Mouse (Mus musculus) hindlimb bud, embryonic 11.5 days (tissue): ENCODE measurements around the gene Spag7.

ENCODE experiments used
- DNase-seq: peaks from one replicate; pipeline ENCODE4 v3.0.0-alpha.2; 2012; ENCODE audit warnings: low read depth, low spot score; ENCODE audit errors: extremely low spot score

Gene Spag7

DNA sequence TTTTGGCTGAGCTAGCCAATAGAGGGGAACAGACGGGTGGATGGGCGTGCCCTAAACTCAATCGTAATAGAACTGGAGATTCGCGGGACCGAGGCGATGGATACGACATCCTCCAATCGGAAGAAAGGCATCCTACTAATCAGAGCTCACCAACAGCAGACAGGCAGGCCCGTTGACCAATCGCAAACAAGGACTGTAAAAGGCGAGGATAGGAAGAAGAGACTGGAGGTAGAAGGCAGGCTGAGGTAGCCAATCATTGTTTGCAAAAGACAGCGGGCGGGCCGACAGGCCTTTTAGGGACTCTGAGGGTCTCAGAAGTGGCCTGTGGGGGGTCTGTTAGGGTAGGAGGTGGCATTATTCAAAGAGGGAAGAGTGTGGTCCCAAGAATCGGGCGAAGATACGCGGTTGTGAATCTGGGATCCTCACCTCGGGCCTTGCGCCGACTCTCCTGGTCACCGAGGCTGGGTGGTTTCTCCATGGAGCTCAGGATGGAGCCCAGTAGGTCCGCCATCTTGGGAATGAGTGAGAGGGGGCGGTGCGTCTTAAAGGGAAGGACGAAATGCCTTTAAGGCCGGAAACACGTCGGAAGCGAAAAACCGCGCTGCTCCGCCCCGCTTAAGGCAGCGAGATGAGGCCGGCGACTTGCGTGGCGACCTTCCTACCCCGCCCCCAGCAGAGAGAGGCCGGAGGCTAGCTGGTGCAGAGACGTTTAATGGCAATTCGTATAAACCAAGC is at the start of gene Spag7:
Gene Spag7 (minus strand): TSS at position 646 of the 735 bp plus-strand sequence.
- DNase-seq, result peak; percentile 98

GRCm38 (mm10) chr11:70718481-70718880 is 49.3 kb upstream of the Spag7 start:
- DNase-seq, result no peak

- no peak for DNase-seq
Measured at GRCm38 (mm10) chr11:70715832-70716231, 46.6 kb upstream of the Spag7 start.

GRCm38 (mm10) chr11:70713222-70713621 is 44.0 kb upstream of the Spag7 start:
- no peak for DNase-seq

- DNase-seq, result no peak
Measured at GRCm38 (mm10) chr11:70711026-70711425, 41.8 kb upstream of the Spag7 start.

DNA sequence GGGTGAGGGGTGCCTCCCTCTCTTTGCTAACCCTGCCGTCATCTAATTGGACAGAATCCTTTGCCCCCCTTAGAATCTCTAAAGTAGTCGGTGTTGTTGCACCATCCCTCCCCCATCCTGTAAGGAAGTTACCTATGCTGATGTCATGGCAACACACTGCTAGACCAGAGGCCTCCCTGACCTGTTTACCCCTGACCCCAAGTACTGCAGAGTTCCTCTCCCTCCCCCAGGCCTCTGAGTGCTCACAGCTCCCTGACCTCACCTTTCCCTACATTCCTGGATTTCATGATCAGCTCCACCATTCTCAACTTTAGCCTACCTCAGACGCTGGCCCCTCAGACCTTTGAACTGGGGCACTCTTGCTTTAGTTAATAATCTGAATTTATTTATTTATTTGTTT is 36.9 kb upstream of the Spag7 start:
- no peak for DNase-seq

DNA sequence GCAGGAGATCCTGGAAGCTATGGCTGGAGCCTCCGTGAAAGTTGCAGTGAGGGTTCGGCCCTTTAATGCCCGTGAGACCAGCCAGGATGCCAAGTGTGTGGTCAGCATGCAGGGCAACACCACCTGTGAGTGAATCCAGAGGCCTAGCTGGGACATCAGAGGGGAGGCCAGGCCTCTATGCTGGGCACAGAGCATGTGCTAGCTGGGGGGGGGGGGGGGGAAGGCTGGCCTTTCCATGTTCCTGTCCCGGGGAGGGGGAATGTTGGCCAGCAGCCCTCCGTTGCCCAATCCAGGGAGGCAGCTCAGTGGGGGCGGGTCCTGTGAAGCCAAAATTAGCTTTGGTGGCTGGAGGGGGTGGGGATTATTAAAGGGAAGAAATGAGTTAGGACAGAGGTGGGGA is 33.6 kb upstream of the Spag7 start:
- DNase-seq, result no peak

DNA sequence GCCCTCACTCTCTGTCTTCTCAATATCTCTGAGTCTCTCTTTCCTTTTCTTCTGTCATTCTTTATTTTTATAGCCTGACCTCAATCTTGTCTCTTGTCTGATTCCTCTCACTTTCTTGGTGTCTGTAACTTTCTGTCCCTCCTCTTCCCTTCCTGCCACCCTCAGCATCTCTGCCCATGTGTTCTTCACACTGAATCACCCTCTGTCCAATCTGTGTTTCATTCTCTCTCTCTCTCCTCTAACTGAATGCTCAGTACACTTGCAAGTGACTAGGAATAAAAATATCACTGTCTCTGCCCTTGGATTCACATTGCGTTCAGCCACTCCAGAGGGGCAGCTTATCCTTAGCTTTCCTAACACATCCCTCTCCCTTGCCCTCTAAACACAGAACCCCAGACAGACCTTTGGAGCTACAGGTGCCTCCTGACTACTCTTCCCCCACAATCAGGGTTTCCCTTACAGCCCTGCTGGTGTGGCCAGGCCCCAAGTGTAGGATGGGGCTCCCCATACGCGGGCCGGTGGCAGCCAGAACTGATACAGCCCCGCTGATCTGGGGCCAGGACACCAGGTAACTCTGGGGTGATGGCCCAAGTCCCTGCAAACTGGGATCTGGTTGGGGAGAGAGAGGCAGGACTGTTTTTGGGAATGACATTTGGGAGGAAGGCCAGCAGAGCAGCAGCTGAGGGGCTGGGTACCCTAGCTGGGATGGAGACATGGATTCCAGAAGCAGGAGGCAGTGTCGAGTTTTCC is 32.9 kb upstream of the Spag7 start:
- DNase-seq, result no peak

- DNase-seq, result no peak
Measured at GRCm38 (mm10) chr11:70701221-70701955, 32.2 kb upstream of the Spag7 start.

- DNase-seq, result no peak
Measured at GRCm38 (mm10) chr11:70700613-70701012, 31.4 kb upstream of the Spag7 start.

DNA sequence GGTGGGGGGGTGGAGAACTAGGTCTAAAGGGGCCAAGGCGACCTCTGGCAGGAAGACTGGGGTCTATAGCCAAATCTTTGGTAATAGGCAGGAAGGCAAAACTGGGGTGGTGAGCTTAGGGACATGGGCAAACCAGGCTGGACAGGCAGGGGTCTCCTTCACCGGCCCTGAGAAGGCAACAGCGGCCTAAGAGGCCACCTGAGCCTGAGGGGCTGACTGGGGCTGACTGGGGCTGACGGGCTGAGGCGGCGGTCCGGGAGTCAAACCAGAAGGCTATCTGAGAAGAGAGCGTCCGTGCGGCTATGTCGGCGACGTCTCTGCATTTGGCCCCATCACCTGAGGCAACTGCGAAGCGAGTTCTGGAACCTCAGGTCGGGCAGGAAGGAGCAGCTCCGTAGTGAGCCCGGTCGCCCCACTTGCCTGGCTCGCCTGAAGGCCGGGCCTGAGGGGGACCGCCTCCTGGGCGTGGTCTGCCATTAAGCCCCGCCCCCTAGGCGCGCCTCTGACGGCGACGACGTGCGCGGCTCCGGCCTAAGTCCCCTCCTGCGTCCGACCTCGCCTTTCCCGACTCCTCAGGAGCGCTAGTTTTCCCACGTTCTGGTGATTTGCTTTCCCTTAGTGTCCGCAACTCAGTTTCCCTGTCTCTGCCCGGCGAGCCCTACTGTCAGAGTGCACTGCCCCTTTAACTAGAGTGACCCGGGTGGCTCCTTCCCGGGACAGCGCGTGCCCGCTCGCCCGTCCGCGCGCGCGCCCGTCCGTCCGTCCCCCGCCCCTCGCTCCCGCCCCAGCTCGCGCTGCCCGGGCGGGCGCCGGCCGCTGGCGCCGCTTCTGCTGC is 30.7 kb upstream of the Spag7 start, which contains the start of the genes Inca1 and Kif1c:
Gene Inca1 (minus strand): TSS at position 434 of the 835 bp plus-strand sequence.
Gene Kif1c (plus strand): TSS at position 827 of the 835 bp plus-strand sequence.
- DNase-seq, result peak; percentile 71

- DNase-seq, result no peak
Measured at GRCm38 (mm10) chr11:70699051-70699450, 29.8 kb upstream of the Spag7 start.

DNA sequence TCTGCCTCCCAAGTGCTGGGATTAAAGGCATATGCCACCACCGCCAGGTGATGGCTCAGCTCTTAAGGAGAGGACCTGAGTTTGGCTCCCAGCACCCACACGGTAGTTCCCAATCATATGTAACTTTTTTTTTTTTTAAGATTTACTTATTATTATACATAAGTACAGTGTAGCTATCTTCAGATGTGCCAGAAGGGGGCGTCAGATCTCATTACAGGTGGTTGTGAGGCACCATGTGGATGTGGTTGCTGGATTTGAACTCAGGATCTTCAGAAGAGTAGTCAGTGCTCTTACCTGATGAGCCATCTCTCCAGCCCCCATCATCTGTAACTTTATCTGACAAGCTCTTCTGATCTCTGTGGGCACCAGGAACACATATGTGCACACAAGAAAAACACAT is 28.2 kb upstream of the Spag7 start:
- no peak for DNase-seq

DNA sequence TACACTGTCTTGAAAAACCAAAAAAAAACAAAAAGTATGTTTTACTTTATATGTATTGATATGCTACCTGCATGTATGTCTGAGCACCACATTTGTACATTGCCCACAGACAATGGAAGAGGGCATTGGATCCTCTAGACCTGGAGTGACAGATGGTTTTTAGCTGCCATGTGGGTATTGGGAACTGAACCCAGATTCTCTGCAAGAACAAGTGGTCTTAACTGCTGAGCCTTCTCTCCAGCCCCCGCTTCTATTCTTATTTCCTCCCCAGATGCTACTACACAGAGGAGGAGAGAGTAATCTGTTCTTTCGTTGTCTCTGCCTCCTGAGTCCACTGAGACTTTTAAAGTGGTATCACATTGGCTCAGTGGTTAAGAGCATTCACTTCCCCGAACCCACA is 24.3 kb upstream of the Spag7 start:
- DNase-seq, result no peak

GRCm38 (mm10) chr11:70689578-70689977 is 20.4 kb upstream of the Spag7 start:
- DNase-seq, result no peak

DNA sequence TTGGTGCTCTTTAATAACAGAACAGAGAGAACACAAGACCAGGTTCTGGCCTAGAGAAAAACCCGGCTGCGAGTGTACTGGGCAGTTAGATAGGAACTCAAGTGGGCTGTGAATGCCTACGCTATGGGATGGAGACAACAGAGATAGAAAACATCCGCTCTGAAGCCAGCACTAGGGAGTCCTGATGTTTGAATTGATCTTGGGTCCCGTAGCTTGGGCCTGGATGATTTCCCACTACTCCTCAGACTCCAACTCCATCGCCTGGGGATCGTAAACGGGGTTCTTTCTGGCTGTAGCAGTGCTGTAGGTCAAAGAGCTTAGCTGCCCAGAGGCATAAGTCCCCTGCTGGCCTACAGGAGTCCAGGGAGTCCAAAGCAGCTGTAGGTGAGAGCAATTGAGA is 19.2 kb upstream of the Spag7 start:
- no peak for DNase-seq

GRCm38 (mm10) chr11:70687601-70688199 is 18.5 kb upstream of the Spag7 start, which contains the start of gene Camta2:
TSS of gene Camta2 (minus strand) at chr11:70688105.
- DNase-seq, result no peak

DNA sequence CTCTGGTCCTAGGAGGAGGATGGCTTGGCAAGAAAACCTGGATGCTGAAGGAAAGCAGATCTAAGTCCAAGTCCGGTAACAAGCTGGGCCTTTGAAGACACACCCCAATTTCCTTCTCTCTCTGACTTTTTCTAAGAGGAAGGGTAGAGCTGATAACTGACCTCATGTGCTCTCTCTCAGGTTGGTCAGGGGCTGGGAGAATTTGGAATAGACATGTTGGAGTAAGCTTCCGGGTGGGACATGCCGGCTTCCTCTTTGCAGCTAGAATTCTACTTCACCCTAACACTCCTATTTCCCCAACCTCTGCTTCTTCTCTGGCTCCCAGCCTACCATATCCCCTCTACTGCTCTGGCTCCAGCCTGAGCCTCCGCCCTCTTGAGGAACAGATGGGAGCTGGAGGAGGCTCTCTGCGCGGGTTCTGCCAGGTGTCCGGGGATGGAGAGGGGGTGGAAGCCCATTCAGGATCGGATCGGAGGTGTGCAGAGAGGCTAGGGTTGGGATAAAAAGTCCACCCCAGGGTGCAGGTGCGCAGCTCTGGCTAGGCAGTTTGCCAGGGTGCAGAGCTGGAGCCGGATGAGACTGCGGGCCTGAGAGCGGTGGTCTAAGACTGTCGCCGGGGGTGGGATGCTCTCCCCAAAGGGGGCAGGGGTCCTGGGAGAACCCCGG is 17.8 kb upstream of the Spag7 start:
- no peak for DNase-seq

- DNase-seq, result no peak
Measured at GRCm38 (mm10) chr11:70683640-70684039, 14.4 kb upstream of the Spag7 start.
